Mouse (Mus musculus) lung, postnatal 0 days (tissue): ENCODE measurements at regions not wholly inside any gene's neighbourhood (a gene's known extent, or its start where the extent isn't known, plus 50 kb on each side); places are given as distances from the start of the nearest gene placed in this dataset.

Experiments used
- CTCF ChIP-seq: IDR thresholded peaks from 2 replicates; pipeline ENCODE4 v1.5.1; 2016; ENCODE audit warnings: antibody characterized with exemption, mild to moderate bottlenecking
- EP300 ChIP-seq: IDR thresholded peaks from 2 replicates; pipeline ENCODE4 v1.6.1; 2016; ENCODE audit warnings: antibody characterized with exemption, mild to moderate bottlenecking, control low read depth

- no peak for TF ChIP-seq CTCF
- no peak for TF ChIP-seq EP300
These were observed 176.3 kb downstream of the Plod2 start for GRCm38 (mm10) chr9:92718337-92718736.
